Mouse (Mus musculus) liver, adult 2 months (tissue): ENCODE data around the gene Fig4.

Source experiments
- CTCF ChIP-seq: fragments of 200-500 bp; IDR thresholded peaks from 2 replicates; pipeline ENCODE4 v1.5.1; 2011; ENCODE audit warnings: low read depth, low read length, control low read depth
- POLR2A ChIP-seq: fragments of 200-500 bp; IDR thresholded peaks from 2 replicates; pipeline ENCODE4 v1.6.1; 2011; ENCODE audit warnings: low read length, control low read depth; ENCODE audit not compliant: insufficient read depth; ENCODE audit errors: extremely low read depth

DNA sequence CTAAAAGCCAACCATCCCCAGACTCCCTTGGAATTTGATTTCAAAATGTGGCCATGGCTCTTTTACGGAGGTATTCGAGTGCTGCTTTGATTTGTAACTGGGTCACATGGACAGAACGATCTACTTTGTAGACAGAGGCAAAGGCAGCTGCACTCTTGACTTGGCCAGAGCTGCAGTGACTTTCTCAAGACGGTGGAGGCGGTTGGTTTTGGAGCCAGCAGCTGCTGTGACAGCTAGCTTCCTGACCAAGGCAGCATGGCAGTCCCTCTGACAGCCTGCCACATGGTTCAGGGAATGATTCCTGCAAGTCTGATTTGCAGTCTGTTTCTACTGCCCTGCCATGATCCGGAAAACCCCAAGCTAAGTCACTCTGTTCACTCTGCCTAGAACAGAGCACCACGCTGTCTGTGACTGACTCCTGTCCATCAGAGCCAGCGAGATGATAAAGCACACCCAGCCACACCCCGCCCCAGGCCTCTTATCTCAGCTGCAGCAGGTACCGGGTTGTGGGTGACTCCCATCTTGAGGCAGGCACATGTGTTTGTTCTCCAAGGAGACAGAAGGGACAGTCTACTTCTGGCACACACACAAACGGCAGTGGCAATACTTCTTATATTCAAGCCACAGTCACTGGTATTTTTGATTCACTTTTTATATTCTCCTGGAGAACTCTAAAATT is 98.3 kb downstream of the Fig4 start:
- TF ChIP-seq CTCF = no peak
- no peak for TF ChIP-seq POLR2A
